Mouse (Mus musculus) forebrain, embryonic 10.5 days (tissue): ENCODE data around the gene Ush1g. TPM values are rescaled to one million over a fixed set of nuclear protein-coding genes. Genes with fewer than 3 reads are reported as not detected.
A peak's percentile ranks its signal among the peaks of the same experiment; 100 is the strongest.

Experiments used
- DNase-seq: peaks from one replicate; pipeline ENCODE4 v3.0.0-alpha.2; 2017; ENCODE audit warnings: low spot score; ENCODE audit errors: extremely low spot score
- H3K27ac ChIP-seq: fragments of 300-500 bp; sonication (generic); 2 replicates; pipeline ENCODE4 v1.5.1; 2016; ENCODE audit warnings: mild to moderate bottlenecking
- H3K27me3 ChIP-seq: fragments of 300-500 bp; sonication (generic); 2 replicates; pipeline ENCODE4 v1.6.1; 2016; ENCODE audit warnings: mild to moderate bottlenecking; ENCODE audit not compliant: poor library complexity, severe bottlenecking
- H3K36me3 ChIP-seq: fragments of 300-500 bp; sonication (generic); replicated peaks from 2 replicates; pipeline ENCODE4 v1.6.1; 2016; ENCODE audit warnings: mild to moderate bottlenecking, moderate library complexity
- H3K4me1 ChIP-seq: fragments of 300-500 bp; sonication (generic); 2 replicates; pipeline ENCODE4 v1.6.1; 2016
- H3K4me3 ChIP-seq: fragments of 300-500 bp; sonication (generic); 2 replicates; pipeline ENCODE4 v1.5.1; 2016; ENCODE audit warnings: mild to moderate bottlenecking, moderate library complexity
- H3K9me3 ChIP-seq: fragments of 300-500 bp; sonication (generic); 2 replicates; pipeline ENCODE4 v1.6.1; 2016; ENCODE audit warnings: mild to moderate bottlenecking, moderate library complexity
- WGBS: fragments of 180-500 bp; shearing (Covaris S2); methylation state at CpG from one replicate; pipeline ENCODE4 v1.1.7; 2016; 5-methylcytosine and 5-hydroxymethylcytosine counted together
- polyA plus RNA-seq: library from polyadenylated mRNA; unstranded; fragments of >200 nt; fragmentation: Nextera tagmentation; extraction: Ambion mirVana; gene quantifications from 2 replicates; pipeline ENCODE4 v1.2.1, GENCODE M21; 2016

Ush1g gene
- polyA plus RNA-seq, 1 experiment from 2014 or later = not detected

- H3K27me3 ChIP-seq = no peaks in the 10 kb centered on the region
- no peaks in the 10 kb centered on the region for H3K9me3 ChIP-seq
- H3K36me3 ChIP-seq = no peaks in the 10 kb centered on the region
- WGBS = 89% methylated on average over 8 of the region's 8 CpGs
- H3K4me1 ChIP-seq = peaks cover 8% of the 10 kb centered on the region
- DNase-seq = no peak
- H3K4me3 ChIP-seq = no peak overlapping the region
- no peak overlapping the region for H3K27ac ChIP-seq
These were observed 38.9 kb downstream of the Ush1g start for GRCm38 (mm10) chr11:115282723-115283485.

GRCm38 (mm10) chr11:115282295-115282694 lies 39.5 kb downstream of the Ush1g start:
- 78% methylated on average over 8 of the region's 8 CpGs for WGBS
- no peaks in the 10 kb centered on the region for H3K9me3 ChIP-seq

GRCm38 (mm10) chr11:115279726-115280125 lies 42.1 kb downstream of the Ush1g start:
- Histone ChIP-seq H3K4me3 (no peak overlapping the region), H3K36me3 (no peaks in the 10 kb centered on the region), H3K27ac (no peak overlapping the region), H3K4me1 (peaks cover 29% of the 10 kb centered on the region), H3K9me3 (no peaks in the 10 kb centered on the region), H3K27me3 (no peaks in the 10 kb centered on the region)
- WGBS = 71% methylated on average over 1 of the region's 1 CpGs
- no peak for DNase-seq

More at GRCm38 (mm10) chr11:115282295-115282694, 39.5 kb downstream of the Ush1g start:
- Histone ChIP-seq H3K36me3 (no peaks in the 10 kb centered on the region), H3K4me3 (no peak overlapping the region), H3K27ac (no peak overlapping the region), H3K27me3 (no peaks in the 10 kb centered on the region), H3K4me1 (peaks cover 11% of the 10 kb centered on the region)
- no peak for DNase-seq

GRCm38 (mm10) chr11:115278176-115278575 lies 43.7 kb downstream of the Ush1g start:
- H3K27me3 ChIP-seq = no peaks in the 10 kb centered on the region
- peaks cover 39% of the 10 kb centered on the region for H3K4me1 ChIP-seq
- H3K36me3 ChIP-seq = no peaks in the 10 kb centered on the region
- no peak for DNase-seq
- peak overlapping the region; percentile 82 for H3K4me3 ChIP-seq
- 75% methylated on average over 6 of the region's 6 CpGs for WGBS
- H3K27ac ChIP-seq = no peak overlapping the region
- no peaks in the 10 kb centered on the region for H3K9me3 ChIP-seq

- DNase-seq = no peak
- 19% methylated on average over 7 of the region's 7 CpGs for WGBS
- Histone ChIP-seq H3K4me3 (peak overlapping the region; percentile 82), H3K9me3 (no peaks in the 10 kb centered on the region), H3K36me3 (no peaks in the 10 kb centered on the region), H3K27ac (peak overlapping the region; percentile 93), H3K4me1 (peaks cover 44% of the 10 kb centered on the region), H3K27me3 (no peaks in the 10 kb centered on the region)
These were observed 44.3 kb downstream of the Ush1g start for GRCm38 (mm10) chr11:115277604-115277975.

- WGBS = under 1% methylated on average over 42 of the region's 42 CpGs
- H3K9me3 ChIP-seq = no peaks in the 10 kb centered on the region
- H3K36me3 ChIP-seq = no peaks in the 10 kb centered on the region
- peaks cover 44% of the 10 kb centered on the region for H3K4me1 ChIP-seq
- peak within 1 kb of the TSS; percentile 93 for H3K27ac ChIP-seq
- H3K27me3 ChIP-seq = no peaks in the 10 kb centered on the region
- H3K4me3 ChIP-seq = peak within 1 kb of the TSS; percentile 82
- DNase-seq = peak; percentile 98
These were observed 44.8 kb downstream of the Ush1g start, which contains the start of gene Fdxr for GRCm38 (mm10) chr11:115276780-115277603. Fdxr (minus strand) TSS chr11:115277050.

GRCm38 (mm10) chr11:115275954-115276353 lies 45.9 kb downstream of the Ush1g start:
- DNase-seq = no peak
- Histone ChIP-seq H3K4me3 (peak overlapping the region; percentile 82), H3K27me3 (no peaks in the 10 kb centered on the region), H3K9me3 (no peaks in the 10 kb centered on the region), H3K36me3 (peaks cover 3% of the 10 kb centered on the region; the same call in 1 of the 2 replicates), H3K27ac (peak overlapping the region; percentile 93), H3K4me1 (peaks cover 49% of the 10 kb centered on the region)
- WGBS = 55% methylated on average over 3 of the region's 3 CpGs

GRCm38 (mm10) chr11:115275509-115275908 lies 46.3 kb downstream of the Ush1g start:
- Histone ChIP-seq H3K27ac (no peak overlapping the region), H3K4me1 (peaks cover 53% of the 10 kb centered on the region), H3K4me3 (peak overlapping the region; percentile 82), H3K27me3 (no peaks in the 10 kb centered on the region), H3K9me3 (no peaks in the 10 kb centered on the region), H3K36me3 (peaks cover 3% of the 10 kb centered on the region; the same call in 1 of the 2 replicates)
- no peak for DNase-seq
- WGBS = 91% methylated on average over 6 of the region's 6 CpGs

GRCm38 (mm10) chr11:115274771-115275170 lies 47.1 kb downstream of the Ush1g start:
- H3K4me3 ChIP-seq = no peak overlapping the region
- peaks cover 3% of the 10 kb centered on the region; the same call in 1 of the 2 replicates for H3K36me3 ChIP-seq
- WGBS = 94% methylated on average over 6 of the region's 6 CpGs
- H3K9me3 ChIP-seq = no peaks in the 10 kb centered on the region
- H3K27me3 ChIP-seq = peaks cover 6% of the 10 kb centered on the region
- H3K4me1 ChIP-seq = peaks cover 60% of the 10 kb centered on the region
- DNase-seq = no peak
- H3K27ac ChIP-seq = no peak overlapping the region

GRCm38 (mm10) chr11:115274178-115274577 lies 47.7 kb downstream of the Ush1g start:
- Histone ChIP-seq H3K4me1 (peaks cover 60% of the 10 kb centered on the region), H3K4me3 (no peak overlapping the region), H3K9me3 (no peaks in the 10 kb centered on the region), H3K27ac (no peak overlapping the region), H3K27me3 (peaks cover 12% of the 10 kb centered on the region), H3K36me3 (peaks cover 9% of the 10 kb centered on the region)
- 89% methylated on average over 7 of the region's 7 CpGs for WGBS
- no peak for DNase-seq

GRCm38 (mm10) chr11:115273735-115274134 lies 48.1 kb downstream of the Ush1g start:
- peaks cover 60% of the 10 kb centered on the region for H3K4me1 ChIP-seq
- no peak for DNase-seq
- no peak overlapping the region for H3K4me3 ChIP-seq
- H3K27ac ChIP-seq = no peak overlapping the region
- 73% methylated on average over 7 of the region's 7 CpGs for WGBS
- peaks cover 16% of the 10 kb centered on the region for H3K27me3 ChIP-seq
- no peaks in the 10 kb centered on the region for H3K9me3 ChIP-seq
- H3K36me3 ChIP-seq = peaks cover 13% of the 10 kb centered on the region

- no peak for DNase-seq
- Histone ChIP-seq H3K27ac (no peak overlapping the region), H3K36me3 (peaks cover 20% of the 10 kb centered on the region), H3K4me1 (peaks cover 57% of the 10 kb centered on the region), H3K4me3 (no peak overlapping the region), H3K27me3 (peaks cover 24% of the 10 kb centered on the region), H3K9me3 (no peaks in the 10 kb centered on the region)
- WGBS = 81% methylated on average over 10 of the region's 10 CpGs
These were observed 48.8 kb downstream of the Ush1g start for GRCm38 (mm10) chr11:115272894-115273498.
